Mouse (Mus musculus) bone marrow, adult 2 months (tissue): Measurements from ENCODE around the gene Dusp14.

Experiments
- CTCF ChIP-seq: fragments of 200-500 bp; IDR thresholded peaks from 2 replicates; pipeline ENCODE4 v1.5.1; 2011; ENCODE audit warnings: low read length, control low read depth; ENCODE audit not compliant: control insufficient read depth, insufficient read depth
- POLR2A ChIP-seq: fragments of 200-500 bp; IDR thresholded peaks from 2 replicates; pipeline ENCODE4 v1.6.1; 2011; ENCODE audit warnings: low read depth, mild to moderate bottlenecking, control low read depth, low read length, borderline replicate concordance; ENCODE audit not compliant: control insufficient read depth

DNA sequence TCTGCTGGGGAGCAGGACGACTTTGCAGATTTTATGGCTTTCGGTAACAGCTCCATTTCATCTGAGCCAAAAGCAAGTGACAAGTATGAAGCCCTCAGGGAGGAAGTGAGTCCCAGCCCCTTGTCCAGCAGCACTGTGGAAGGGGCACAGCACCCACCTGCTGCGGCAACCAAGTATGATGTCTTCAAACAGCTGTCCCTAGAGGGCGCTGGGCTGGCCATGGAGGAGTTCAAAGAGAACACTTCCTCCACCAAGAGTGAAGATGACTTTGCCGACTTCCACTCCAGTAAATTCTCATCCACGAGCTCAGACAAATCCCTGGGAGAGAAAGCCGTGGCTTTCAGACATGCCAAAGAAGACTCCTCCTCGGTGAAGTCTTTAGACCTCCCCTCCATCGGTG is 60.1 kb downstream of the Dusp14 start:
- TF ChIP-seq CTCF (no peak), POLR2A (no peak)
